Mouse (Mus musculus) layer of hippocampus, adult 9-10 months (tissue): ENCODE measurements around the gene Xlr4c.
"Not testable (repeated sequence)": the region's sequence is repeated elsewhere in the genome, so short reads cannot be mapped to it uniquely, and the experiment has no call there.

Source experiments
- DNase-seq: peaks from one replicate; pipeline ENCODE4 v3.0.0; 2022; ENCODE audit warnings: low spot score

Gene Xlr4c

GRCm38 (mm10) chrX:73242821-73243325 lies at the start of gene Xlr4c:
Xlr4c (minus strand) TSS chrX:73243130.
- DNase-seq: not testable (repeated sequence)

- DNase-seq: not testable (repeated sequence)
Measured at GRCm38 (mm10) chrX:73265270-73265669, 22.3 kb upstream of the Xlr4c start, which contains the start of gene Xlr3c. Xlr3c (minus strand) TSS chrX:73265390.

- DNase-seq: not testable (repeated sequence)
Measured at GRCm38 (mm10) chrX:73262428-73262827, 19.5 kb upstream of the Xlr4c start.

DNA sequence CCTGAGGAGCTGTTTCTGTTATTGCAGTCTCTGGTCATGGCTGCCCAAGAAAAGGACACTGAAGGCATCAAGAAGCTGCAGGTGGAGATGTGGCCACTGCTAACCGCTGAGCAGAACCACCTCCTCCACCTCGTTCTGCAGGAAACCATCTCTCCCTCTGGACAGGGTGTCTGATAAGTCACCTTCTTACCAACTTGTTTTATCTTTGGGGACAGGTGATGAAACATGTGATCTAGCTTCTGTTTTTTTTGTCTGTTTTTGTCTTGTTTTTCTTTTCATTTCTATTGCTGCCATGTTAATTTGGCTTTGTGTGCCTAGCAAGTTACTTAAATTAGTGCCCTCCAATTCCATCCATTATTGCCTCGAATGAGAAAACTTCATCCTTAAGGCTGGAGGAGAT lies 13.6 kb downstream of the Xlr4c start:
- no peak for DNase-seq

DNA sequence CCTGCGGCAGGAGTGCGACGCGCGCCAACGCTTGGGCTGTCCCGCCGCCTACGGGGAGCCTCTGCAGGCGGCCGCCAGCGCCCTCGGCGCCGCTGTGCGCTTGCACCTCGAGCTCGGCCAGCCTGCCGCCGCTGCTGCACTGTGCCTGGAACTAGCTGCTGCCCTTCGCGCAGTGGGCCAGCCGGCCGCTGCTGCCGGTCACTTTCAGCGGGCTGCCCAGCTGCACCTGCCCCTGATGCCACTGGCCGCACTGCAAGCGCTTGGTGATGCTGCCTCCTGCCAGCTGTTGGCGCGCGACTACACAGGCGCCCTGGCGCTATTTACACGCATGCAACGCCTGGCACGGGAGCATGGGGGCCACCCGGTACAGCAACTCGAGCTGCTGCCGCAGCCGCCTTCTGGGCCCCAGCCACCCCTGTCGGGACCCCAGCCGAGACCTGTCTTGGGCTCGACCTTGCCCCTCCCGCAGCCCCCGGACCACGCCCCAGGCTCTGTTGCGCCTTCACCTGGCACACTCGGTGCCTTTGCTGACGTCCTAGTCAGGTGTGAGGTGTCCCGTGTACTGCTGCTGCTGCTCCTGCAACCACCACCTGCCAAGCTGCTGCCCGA lies 14.2 kb downstream of the Xlr4c start:
- DNase-seq: peak; percentile 16

DNA sequence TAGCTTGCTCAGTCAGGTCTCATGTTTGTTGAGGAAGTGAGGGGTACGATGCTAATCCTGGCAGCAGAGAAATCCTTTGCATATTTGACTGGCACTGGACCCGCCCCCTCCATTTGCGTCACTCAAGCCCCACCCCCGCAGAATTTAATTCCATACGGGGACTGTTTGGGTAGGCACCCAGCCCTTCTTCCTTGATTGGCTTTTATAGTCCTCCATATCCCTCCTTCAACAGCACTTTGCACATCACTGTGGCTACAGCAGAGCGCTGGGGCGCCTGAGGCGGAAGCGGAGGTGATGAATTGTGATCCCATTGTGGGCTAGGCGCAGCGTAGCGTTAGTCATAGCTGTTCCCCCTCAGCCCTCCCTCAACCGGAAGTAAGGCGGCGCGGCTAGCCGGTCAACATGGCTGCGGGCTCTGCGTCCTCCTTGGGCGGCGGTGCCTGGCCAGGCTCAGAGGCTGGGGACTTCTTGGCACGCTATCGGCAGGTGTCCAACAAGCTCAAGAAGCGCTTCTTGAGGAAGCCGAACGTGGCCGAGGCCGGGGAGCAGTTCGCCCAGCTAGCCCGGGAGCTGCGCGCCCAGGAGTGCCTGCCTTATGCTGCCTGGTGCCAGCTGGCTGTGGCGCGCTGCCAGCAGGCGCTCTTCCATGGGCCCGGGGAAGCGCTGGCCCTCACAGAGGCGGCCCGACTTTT lies 14.9 kb downstream of the Xlr4c start, which contains the start of gene F8a:
Gene F8a (plus strand): TSS at position 378 of the 692 bp plus-strand sequence.
- DNase-seq: peak; percentile 43

DNA sequence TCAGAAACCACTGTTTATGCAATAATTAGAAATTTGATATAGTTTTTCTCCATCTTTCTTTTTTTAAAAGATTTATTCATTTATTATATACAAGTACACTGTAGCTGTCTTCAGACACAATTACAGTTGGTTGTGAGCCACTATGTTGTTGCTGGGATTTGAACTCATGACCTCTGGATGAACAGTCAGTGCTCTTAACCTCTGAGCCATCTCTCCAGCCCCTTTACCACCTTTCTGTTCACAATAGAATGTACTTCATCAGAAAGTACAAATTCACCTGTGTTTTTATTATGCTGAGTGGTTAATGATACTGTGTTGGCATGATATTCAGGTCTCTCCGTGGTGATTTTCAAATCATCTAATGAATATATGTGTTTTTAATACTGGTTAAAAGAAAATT lies 17.6 kb downstream of the Xlr4c start:
- no peak for DNase-seq

DNA sequence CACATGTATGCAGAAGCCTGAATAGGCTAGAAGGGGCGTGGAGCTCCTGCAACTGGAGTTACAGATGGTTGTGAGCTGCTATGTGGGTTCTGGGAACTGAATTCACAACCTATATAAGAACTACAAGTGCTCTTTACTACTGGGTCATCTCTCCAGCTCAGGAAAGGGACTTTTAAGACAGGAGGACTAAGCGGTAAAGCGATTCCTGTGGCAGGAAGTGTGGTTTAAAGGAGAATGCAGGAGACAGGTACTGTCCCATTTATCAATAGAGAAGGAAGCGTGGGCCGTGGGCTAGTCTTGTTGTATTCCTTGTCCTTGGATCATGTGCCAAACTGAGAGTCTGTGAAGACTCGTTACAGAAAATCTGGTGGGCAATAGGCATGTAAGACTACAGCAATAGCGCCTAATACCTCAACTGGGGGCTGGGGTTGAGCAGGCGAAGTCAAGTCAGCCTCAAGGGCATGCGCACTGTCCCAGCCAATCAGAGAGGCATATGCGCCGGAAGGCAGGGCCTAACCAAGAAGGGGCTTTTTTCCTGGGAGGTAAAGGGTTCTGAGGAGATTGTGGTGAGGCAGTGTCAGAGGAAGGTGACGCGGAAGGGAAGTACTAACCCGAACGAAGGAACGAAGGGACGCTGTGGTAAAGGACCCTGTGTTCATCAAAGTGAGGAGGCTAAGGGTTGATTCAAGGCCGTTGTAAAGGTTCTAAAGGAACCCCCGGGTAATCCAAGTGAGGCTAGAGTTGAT lies 28.9 kb downstream of the Xlr4c start, which contains the start of gene Xlr4b:
Gene Xlr4b (plus strand): TSS at position 515 of the 746 bp plus-strand sequence.
- not testable (repeated sequence) for DNase-seq

GRCm38 (mm10) chrX:73191934-73192333 lies 51.0 kb downstream of the Xlr4c start, which contains the start of gene Xlr3b:
Xlr3b (plus strand) TSS chrX:73192207.
- DNase-seq: not testable (repeated sequence)
